Mouse (Mus musculus) embryonic facial prominence, embryonic 11.5 days (tissue): ENCODE measurements around the gene Abcg4. TPM values are rescaled to one million over a fixed set of nuclear protein-coding genes. Genes with fewer than 3 reads are reported as not detected.
A peak's percentile ranks its signal among the peaks of the same experiment; 100 is the strongest.
"Not testable (repeated sequence)": the region's sequence is repeated elsewhere in the genome, so short reads cannot be mapped to it uniquely, and the experiment has no call there.

ENCODE experiments used
- ATAC-seq: fragments of 200-750 bp; cut with Nextera tagmentation; replicated peaks from 2 replicates; pipeline ENCODE4 v1.8.0; 2017; ENCODE audit warnings: low read depth; ENCODE audit not compliant: insufficient number of reproducible peaks, low FRiP score, low TSS enrichment
- DNase-seq: peaks from one replicate; pipeline ENCODE4 v3.0.0-alpha.2; 2015; ENCODE audit warnings: low spot score
- H3K27ac ChIP-seq: fragments of 300-500 bp; sonication (generic); replicated peaks from 2 replicates; pipeline ENCODE4 v1.5.1; 2014; ENCODE audit warnings: mild to moderate bottlenecking, low read depth, low read length, control low read depth
- H3K27me3 ChIP-seq: fragments of 300-500 bp; sonication (generic); 2 replicates; pipeline ENCODE4 v1.6.1; 2014; ENCODE audit warnings: mild to moderate bottlenecking, low read length, moderate library complexity, mixed read lengths; ENCODE audit not compliant: control insufficient read depth, insufficient read depth
- H3K36me3 ChIP-seq: fragments of 300-500 bp; sonication (generic); replicated peaks from 2 replicates; pipeline ENCODE4 v1.6.1; 2014; ENCODE audit warnings: low read depth, mild to moderate bottlenecking, low read length, moderate library complexity, mixed read lengths; ENCODE audit not compliant: control insufficient read depth, insufficient read depth
- H3K4me1 ChIP-seq: fragments of 300-500 bp; sonication (generic); 2 replicates; pipeline ENCODE4 v1.6.1; 2014; ENCODE audit warnings: low read length, mixed read lengths; ENCODE audit not compliant: control insufficient read depth, insufficient read depth
- H3K4me2 ChIP-seq: fragments of 300-500 bp; sonication (generic); 2 replicates; pipeline ENCODE4 v1.6.1; 2014; ENCODE audit warnings: low read depth, mild to moderate bottlenecking, control low read depth, low read length, moderate library complexity
- H3K4me3 ChIP-seq: fragments of 300-500 bp; sonication (generic); 2 replicates; pipeline ENCODE4 v1.5.1; 2014; ENCODE audit warnings: low read depth, low read length, control low read depth
- H3K9ac ChIP-seq: fragments of 300-500 bp; sonication (generic); replicated peaks from 2 replicates; pipeline ENCODE4 v1.6.1; 2014; ENCODE audit warnings: mild to moderate bottlenecking, control low read depth, low read length
- H3K9me3 ChIP-seq: fragments of 300-500 bp; sonication (generic); replicated peaks from 2 replicates; pipeline ENCODE4 v1.6.1; 2016; ENCODE audit warnings: mild to moderate bottlenecking, low read length, inconsistent platforms, mixed read lengths; ENCODE audit not compliant: control insufficient read depth
- WGBS: fragments of 180-500 bp; shearing (Covaris S2); extraction: QIAGEN DNeasy Blood & Tissue Kit; methylation state at CpG from one replicate; pipeline ENCODE4 v1.1.7; 2014; 5-methylcytosine and 5-hydroxymethylcytosine counted together
- polyA plus RNA-seq: library from polyadenylated mRNA; unstranded; fragments of >200 nt; fragmentation: Nextera tagmentation; extraction: Ambion mirVana; gene quantifications from 2 replicates; pipeline ENCODE4 v1.2.1, GENCODE M21; 2014

The Abcg4 gene
- polyA plus RNA-seq, 1 experiment from 2014 or later, result 1.6 TPM

DNA sequence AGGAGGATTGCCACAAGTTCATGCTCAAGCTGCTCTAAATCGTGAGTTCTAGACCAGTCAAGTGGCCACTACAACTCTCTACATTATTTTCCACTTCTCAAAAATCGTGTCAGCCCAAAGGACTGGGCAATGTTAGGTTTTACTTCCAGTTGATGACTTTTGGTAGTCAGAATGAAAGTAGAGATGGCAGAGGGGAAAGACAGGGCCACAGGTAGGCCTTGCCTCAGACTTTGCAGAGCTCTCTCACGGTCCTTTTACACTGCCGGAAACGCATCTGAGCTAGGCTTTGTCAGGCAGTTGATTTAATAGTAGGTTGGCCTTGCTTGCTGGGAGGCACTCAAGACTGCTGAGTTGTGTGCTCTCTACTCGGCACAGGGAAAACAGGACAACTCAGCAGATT, 35.7 kb upstream of the Abcg4 start:
- WGBS, result 79% methylated on average over 6 of the region's 6 CpGs
- Histone ChIP-seq H3K4me1 (no peaks in the 10 kb centered on the region; the same call in 1 of the 2 replicates), H3K9ac (no peak overlapping the region), H3K36me3 (peaks cover 4% of the 10 kb centered on the region; the same call in 1 of the 2 replicates), H3K4me2 (no peak overlapping the region), H3K4me3 (no peak overlapping the region), H3K27ac (no peak overlapping the region), H3K27me3 (no peaks in the 10 kb centered on the region), H3K9me3 (no peaks in the 10 kb centered on the region)
- DNase-seq (no peak), ATAC-seq (no peak)

- WGBS, result 65% methylated on average over 4 of the region's 4 CpGs
- not testable (repeated sequence) for H3K36me3 ChIP-seq, DNase-seq, H3K27ac ChIP-seq, H3K4me3 ChIP-seq, H3K27me3 ChIP-seq, H3K4me2 ChIP-seq, H3K9me3 ChIP-seq, H3K9ac ChIP-seq, ATAC-seq, H3K4me1 ChIP-seq
Observed at GRCm38 (mm10) chr9:44323656-44324055, 35.2 kb upstream of the Abcg4 start.

GRCm38 (mm10) chr9:44320799-44321133, 32.4 kb upstream of the Abcg4 start:
- DNase-seq (no peak), ATAC-seq (no peak)
- Histone ChIP-seq H3K27me3 (no peaks in the 10 kb centered on the region), H3K4me3 (peak overlapping the region; percentile 78), H3K4me2 (peak overlapping the region; percentile 94), H3K9me3 (no peaks in the 10 kb centered on the region), H3K27ac (no peak overlapping the region), H3K4me1 (peaks cover 4% of the 10 kb centered on the region), H3K36me3 (no peaks in the 10 kb centered on the region; the same call in 1 of the 2 replicates), H3K9ac (peak overlapping the region; percentile 77)
- WGBS, result 28% methylated on average over 6 of the region's 6 CpGs

DNA sequence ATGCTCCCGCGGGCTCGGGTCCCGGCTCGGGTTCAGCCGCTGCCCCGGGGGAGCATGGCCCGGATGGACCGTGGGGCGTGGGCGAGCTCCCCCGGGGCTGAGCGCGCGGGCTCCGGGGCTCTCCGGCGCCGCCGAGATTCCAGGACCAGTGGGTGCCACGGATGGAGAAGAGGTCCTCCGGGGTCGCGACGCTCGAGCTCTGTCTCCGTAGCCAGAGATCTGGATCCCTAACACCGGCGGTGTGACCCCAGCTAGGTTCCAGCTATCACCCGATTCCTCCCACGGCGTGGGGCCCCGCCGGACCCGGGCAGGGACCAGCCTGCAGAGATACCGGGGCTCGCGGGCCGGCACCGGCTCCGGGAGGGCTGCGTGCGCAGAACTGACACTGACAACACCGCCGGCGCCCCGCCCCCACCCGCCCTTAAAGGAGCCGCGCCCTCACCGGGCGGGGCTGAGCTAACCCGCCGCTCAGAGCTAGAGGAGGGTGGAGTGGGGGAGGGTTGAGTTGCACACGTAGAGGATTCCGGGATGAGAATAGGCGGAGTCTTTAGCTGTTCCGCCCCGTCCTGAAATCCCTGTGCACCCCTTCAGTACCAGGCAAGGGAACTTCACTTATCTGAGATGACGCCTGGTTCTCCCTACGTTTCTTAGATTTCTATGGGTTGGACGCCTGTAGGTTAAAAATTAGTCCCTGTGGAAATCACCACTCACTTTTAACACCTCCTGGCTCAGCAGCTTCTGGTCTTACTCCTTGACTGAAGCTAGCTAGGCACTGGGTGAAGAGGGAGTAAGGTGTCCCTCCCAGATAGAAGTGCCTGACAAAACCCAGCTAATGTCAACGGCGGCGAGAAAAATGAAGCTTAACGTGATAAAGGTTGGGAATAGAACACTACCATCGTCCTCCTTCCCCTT, 31.7 kb upstream of the Abcg4 start, which contains the start of gene C2cd2l:
TSS of gene C2cd2l (minus strand) at position 399 of the 912 bp plus-strand sequence.
- Histone ChIP-seq H3K9ac (peak within 1 kb of the TSS; percentile 77), H3K9me3 (no peaks in the 10 kb centered on the region), H3K27ac (no peak within 1 kb of the TSS), H3K4me1 (peaks cover 4% of the 10 kb centered on the region), H3K4me2 (peak within 1 kb of the TSS; percentile 94), H3K27me3 (no peaks in the 10 kb centered on the region), H3K4me3 (peak within 1 kb of the TSS; percentile 78), H3K36me3 (no peaks in the 10 kb centered on the region; the same call in none of the 2 replicates)
- ATAC-seq (peak; percentile 96), DNase-seq (peak; percentile 98)
- whole genome bisulfite sequencing, result under 1% methylated on average over 66 of the region's 67 CpGs

DNA sequence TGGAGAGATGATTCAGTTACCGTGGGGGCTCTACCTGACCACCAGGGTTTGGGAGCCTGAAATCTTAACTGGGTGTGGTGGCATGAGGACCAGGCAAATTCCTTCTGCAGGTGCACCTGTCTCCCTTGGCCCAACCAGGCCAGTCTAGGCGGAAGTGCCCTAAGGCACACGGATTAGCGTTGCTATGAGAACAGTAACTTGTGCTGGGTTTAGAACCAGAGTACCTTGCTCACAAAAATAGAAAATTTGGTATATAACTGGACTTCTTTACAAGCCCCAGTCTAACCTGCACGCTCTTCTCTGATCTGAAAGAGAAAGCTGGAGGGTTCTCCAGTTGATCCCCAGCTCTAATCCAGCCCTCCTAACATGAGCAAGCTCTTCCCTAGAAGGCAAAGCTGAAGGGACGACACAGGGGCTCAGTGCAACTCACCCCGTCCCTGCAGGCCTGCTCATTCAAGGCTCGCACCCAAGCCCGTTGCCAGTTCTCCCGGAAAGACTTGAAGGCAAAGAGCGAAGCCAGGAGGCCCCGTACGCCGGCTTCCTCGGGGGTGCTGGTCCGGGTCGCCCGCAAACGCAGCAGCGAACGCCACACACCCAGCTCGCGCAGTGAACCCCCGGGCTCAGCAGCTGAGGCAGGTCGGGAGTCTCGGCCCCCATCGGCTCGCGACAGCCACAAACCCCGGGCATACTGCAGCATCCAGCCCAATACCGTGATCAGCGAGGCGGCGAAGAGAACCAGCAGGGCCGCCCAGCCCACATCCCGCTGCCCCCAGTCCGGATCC, 30.9 kb upstream of the Abcg4 start:
- Histone ChIP-seq H3K4me1 (peaks cover 4% of the 10 kb centered on the region), H3K9ac (peak overlapping the region; percentile 77), H3K4me3 (peak overlapping the region; percentile 78), H3K27ac (no peak overlapping the region), H3K9me3 (no peaks in the 10 kb centered on the region), H3K4me2 (peak overlapping the region; percentile 94), H3K36me3 (no peaks in the 10 kb centered on the region; the same call in none of the 2 replicates), H3K27me3 (no peaks in the 10 kb centered on the region)
- 3% methylated on average over 37 of the region's 37 CpGs for WGBS
- no peak for ATAC-seq
- peak; percentile 21 for DNase-seq

DNA sequence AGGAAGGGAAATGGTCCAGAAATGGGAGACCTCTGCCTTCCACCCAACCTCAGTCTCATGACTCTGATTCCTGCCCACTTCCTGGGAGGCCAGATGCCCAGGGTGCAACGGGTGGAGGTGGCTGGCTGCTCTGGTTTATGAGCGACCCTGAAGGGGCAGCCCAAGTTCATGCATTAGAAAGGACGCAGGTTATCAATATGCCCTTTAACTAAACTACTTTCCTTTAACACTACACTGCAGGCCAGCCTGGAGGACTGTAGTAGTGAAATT, 30.3 kb upstream of the Abcg4 start:
- no peak for ATAC-seq
- Histone ChIP-seq H3K9ac (peak overlapping the region; percentile 77), H3K9me3 (no peaks in the 10 kb centered on the region), H3K4me1 (peaks cover 4% of the 10 kb centered on the region), H3K36me3 (no peaks in the 10 kb centered on the region; the same call in none of the 2 replicates), H3K4me2 (peak overlapping the region; percentile 94), H3K27me3 (no peaks in the 10 kb centered on the region), H3K27ac (no peak overlapping the region), H3K4me3 (peak overlapping the region; percentile 78)
- no peak for DNase-seq
- WGBS, result 30% methylated on average over 3 of the region's 3 CpGs

DNA sequence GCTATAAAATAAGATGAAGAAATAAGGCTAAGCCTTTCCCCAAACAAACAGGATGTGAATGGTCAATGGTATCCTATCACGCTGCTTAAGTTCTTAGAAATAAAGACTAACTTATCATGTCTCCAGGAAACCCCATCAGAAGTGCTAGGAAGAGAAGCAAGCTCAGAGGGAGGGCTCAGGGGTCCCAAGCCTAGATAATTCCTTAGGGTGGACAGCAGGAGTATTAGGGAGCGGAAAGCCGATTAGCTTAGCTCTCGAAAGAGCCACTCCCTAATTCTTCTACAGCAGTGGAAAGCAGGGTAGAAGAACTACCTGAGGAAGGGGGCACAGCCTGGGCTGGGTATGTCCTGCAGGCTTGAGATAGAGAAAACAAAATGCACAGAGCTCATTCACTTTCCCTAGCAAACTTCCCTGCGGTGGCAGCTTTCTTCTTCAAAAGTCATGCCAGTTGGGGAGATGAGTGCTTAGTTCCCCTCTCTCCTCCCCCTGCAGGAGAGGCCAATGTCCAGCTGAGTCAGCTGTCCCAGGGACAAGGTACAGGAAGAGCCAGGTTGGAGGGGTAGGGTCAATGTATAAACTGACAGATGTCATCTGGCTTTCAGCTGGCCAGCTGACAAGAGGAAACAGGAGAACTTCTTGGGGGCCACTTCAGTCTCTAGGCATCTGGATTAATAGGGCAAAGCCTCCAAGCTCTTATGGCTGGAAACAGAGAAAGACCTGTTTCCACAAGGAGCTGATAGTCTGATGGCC, 29.8 kb upstream of the Abcg4 start:
- no peaks in the 10 kb centered on the region for H3K27me3 ChIP-seq
- H3K4me1 ChIP-seq, result peaks cover 4% of the 10 kb centered on the region
- H3K27ac ChIP-seq, result no peak overlapping the region
- H3K36me3 ChIP-seq, result no peaks in the 10 kb centered on the region; the same call in none of the 2 replicates
- no peak for DNase-seq
- ATAC-seq, result no peak
- H3K9ac ChIP-seq, result no peak overlapping the region; the same call in 1 of the 2 replicates
- peak overlapping the region; percentile 94; the same call in 1 of the 2 replicates for H3K4me2 ChIP-seq
- H3K4me3 ChIP-seq, result no peak overlapping the region; the same call in 1 of the 2 replicates
- H3K9me3 ChIP-seq, result no peaks in the 10 kb centered on the region
- WGBS, result 69% methylated on average over 5 of the region's 5 CpGs
